1 mouse cellular context compared by ENCODE assay signal in the genomic region with DNA sequence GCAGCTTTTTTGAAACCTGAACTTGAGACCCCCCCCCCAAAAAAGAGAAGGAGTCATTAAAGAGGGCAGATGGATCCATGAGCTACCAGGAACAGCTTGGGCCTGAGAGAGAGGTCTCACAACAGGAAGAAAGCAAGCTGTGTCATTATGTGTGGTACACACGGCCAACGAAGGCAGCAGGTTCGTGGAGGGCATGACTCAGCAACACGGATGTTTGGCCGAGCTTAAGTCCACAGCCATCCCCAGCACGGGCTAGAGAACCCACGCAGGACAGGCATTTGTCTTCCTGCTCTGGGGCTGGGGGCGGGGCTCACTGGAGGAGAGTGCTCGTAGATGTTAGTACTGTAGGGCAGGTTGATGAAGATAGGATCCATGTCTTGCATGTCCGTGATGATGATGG.
"Had no signal": no experiment of that assay in that cellular context is flagged by ENCODE, and none has a peak within 500 bp of the region (broad histone marks: within the 10 kb centered on the region; RNA-seq: fewer than 3 reads in every experiment).

No protein-coding gene starts in this region.

- ATAC-seq: liver, postnatal 0 days had no signal
